Mouse (Mus musculus): ENCODE measurements around the gene Noc3l. TPM values are rescaled to one million over a fixed set of nuclear protein-coding genes. Genes with fewer than 3 reads are reported as not detected.

Gene Noc3l
- polyA plus RNA-seq, 1 experiment = 0.03 TPM

GRCm38 (mm10) chr19:38775548-38775947 is 43.5 kb downstream of the Noc3l start:
- no peaks in the 10 kb centered on the region for H3K36me3 ChIP-seq (ENCODE audit: control insufficient read depth)

GRCm38 (mm10) chr19:38766306-38766705 is 52.7 kb downstream of the Noc3l start:
- Histone ChIP-seq H3K36me3 (ENCODE audit: control insufficient read depth) (no peaks in the 10 kb centered on the region), H3K9me3 (ENCODE audit: control insufficient read depth, low read length) (no peaks in the 10 kb centered on the region), H3K27me3 (ENCODE audit: control insufficient read depth) (no peaks in the 10 kb centered on the region), H3K4me1 (ENCODE audit: control insufficient read depth) (no peaks in the 10 kb centered on the region), H3K4me3 (replicated peaks) (no peak overlapping the region)
- TF ChIP-seq GATA1 (IDR thresholded peaks at IDR 0.05; ENCODE audit: low read length) = no peak
- TF ChIP-seq TAL1 (IDR thresholded peaks at IDR 0.05; ENCODE audit: low read length) = no peak

More at GRCm38 (mm10) chr19:38775548-38775947, 43.5 kb downstream of the Noc3l start:
- Histone ChIP-seq H3K4me3 (replicated peaks) (no peak overlapping the region), H3K4me1 (ENCODE audit: control insufficient read depth) (no peaks in the 10 kb centered on the region), H3K27me3 (ENCODE audit: control insufficient read depth) (no peaks in the 10 kb centered on the region), H3K9me3 (ENCODE audit: control insufficient read depth, low read length) (no peaks in the 10 kb centered on the region)
- no peak for TF ChIP-seq TAL1 (IDR thresholded peaks at IDR 0.05; ENCODE audit: low read length)
- no peak for TF ChIP-seq GATA1 (IDR thresholded peaks at IDR 0.05; ENCODE audit: low read length)

GRCm38 (mm10) chr19:38760441-38760840 is 58.6 kb downstream of the Noc3l start:
- no peaks in the 10 kb centered on the region for H3K9me3 ChIP-seq (ENCODE audit: control insufficient read depth, low read length)
- H3K27me3 ChIP-seq (ENCODE audit: control insufficient read depth) = no peaks in the 10 kb centered on the region
- H3K4me1 ChIP-seq (ENCODE audit: control insufficient read depth) = no peaks in the 10 kb centered on the region
- TF ChIP-seq TAL1 (IDR thresholded peaks at IDR 0.05; ENCODE audit: low read length) (no peak), GATA1 (IDR thresholded peaks at IDR 0.05; ENCODE audit: low read length) (no peak)
- H3K36me3 ChIP-seq (ENCODE audit: control insufficient read depth) = no peaks in the 10 kb centered on the region
- no peak overlapping the region for H3K4me3 ChIP-seq (replicated peaks)

- no peaks in the 10 kb centered on the region for H3K4me1 ChIP-seq (ENCODE audit: control insufficient read depth)
- no peak for TF ChIP-seq GATA1 (IDR thresholded peaks at IDR 0.05; ENCODE audit: low read length)
- TF ChIP-seq TAL1 (IDR thresholded peaks at IDR 0.05; ENCODE audit: low read length) = no peak
- no peaks in the 10 kb centered on the region for H3K27me3 ChIP-seq (ENCODE audit: control insufficient read depth)
- H3K4me3 ChIP-seq (replicated peaks) = no peak overlapping the region
- no peaks in the 10 kb centered on the region for H3K36me3 ChIP-seq (ENCODE audit: control insufficient read depth)
- no peaks in the 10 kb centered on the region for H3K9me3 ChIP-seq (ENCODE audit: control insufficient read depth, low read length)
These were observed 60.2 kb downstream of the Noc3l start for GRCm38 (mm10) chr19:38758685-38759472.

- H3K4me1 ChIP-seq (ENCODE audit: control insufficient read depth) = no peaks in the 10 kb centered on the region
- TF ChIP-seq GATA1 (IDR thresholded peaks at IDR 0.05; ENCODE audit: low read length) (no peak), TAL1 (IDR thresholded peaks at IDR 0.05; ENCODE audit: low read length) (no peak)
These were observed 61.0 kb downstream of the Noc3l start for GRCm38 (mm10) chr19:38758056-38758455.

GRCm38 (mm10) chr19:38757161-38757560 is 61.9 kb downstream of the Noc3l start:
- TF ChIP-seq GATA1 (IDR thresholded peaks at IDR 0.05; ENCODE audit: low read length) (no peak), TAL1 (IDR thresholded peaks at IDR 0.05; ENCODE audit: low read length) (no peak)
- Histone ChIP-seq H3K9me3 (ENCODE audit: control insufficient read depth, low read length) (no peaks in the 10 kb centered on the region), H3K36me3 (ENCODE audit: control insufficient read depth) (no peaks in the 10 kb centered on the region), H3K4me3 (replicated peaks) (no peak overlapping the region), H3K4me1 (ENCODE audit: control insufficient read depth) (no peaks in the 10 kb centered on the region), H3K27me3 (ENCODE audit: control insufficient read depth) (no peaks in the 10 kb centered on the region)

More at GRCm38 (mm10) chr19:38758056-38758455, 61.0 kb downstream of the Noc3l start:
- Histone ChIP-seq H3K27me3 (ENCODE audit: control insufficient read depth) (no peaks in the 10 kb centered on the region), H3K36me3 (ENCODE audit: control insufficient read depth) (no peaks in the 10 kb centered on the region), H3K9me3 (ENCODE audit: control insufficient read depth, low read length) (no peaks in the 10 kb centered on the region), H3K4me3 (replicated peaks) (no peak overlapping the region)

- H3K4me1 ChIP-seq (ENCODE audit: control insufficient read depth) = no peaks in the 10 kb centered on the region
- TF ChIP-seq TAL1 (IDR thresholded peaks at IDR 0.05; ENCODE audit: low read length) (no peak), GATA1 (IDR thresholded peaks at IDR 0.05; ENCODE audit: low read length) (no peak)
These were observed 68.8 kb downstream of the Noc3l start for GRCm38 (mm10) chr19:38750192-38750591.

GRCm38 (mm10) chr19:38746492-38747014 is 72.5 kb downstream of the Noc3l start:
- H3K36me3 ChIP-seq (ENCODE audit: control insufficient read depth) = no peaks in the 10 kb centered on the region
- TF ChIP-seq GATA1 (IDR thresholded peaks at IDR 0.05; ENCODE audit: low read length) (no peak), TAL1 (IDR thresholded peaks at IDR 0.05; ENCODE audit: low read length) (no peak)
- H3K27me3 ChIP-seq (ENCODE audit: control insufficient read depth) = no peaks in the 10 kb centered on the region
- H3K9me3 ChIP-seq (ENCODE audit: control insufficient read depth, low read length) = no peaks in the 10 kb centered on the region
- H3K4me1 ChIP-seq (ENCODE audit: control insufficient read depth) = no peaks in the 10 kb centered on the region
- no peak overlapping the region for H3K4me3 ChIP-seq (replicated peaks)

More at GRCm38 (mm10) chr19:38750192-38750591, 68.8 kb downstream of the Noc3l start:
- Histone ChIP-seq H3K27me3 (ENCODE audit: control insufficient read depth) (no peaks in the 10 kb centered on the region), H3K36me3 (ENCODE audit: control insufficient read depth) (no peaks in the 10 kb centered on the region), H3K9me3 (ENCODE audit: control insufficient read depth, low read length) (no peaks in the 10 kb centered on the region), H3K4me3 (replicated peaks) (no peak overlapping the region)

- H3K27me3 ChIP-seq (ENCODE audit: control insufficient read depth) = no peaks in the 10 kb centered on the region
- H3K4me1 ChIP-seq (ENCODE audit: control insufficient read depth) = no peaks in the 10 kb centered on the region
- TF ChIP-seq TAL1 (IDR thresholded peaks at IDR 0.05; ENCODE audit: low read length) (no peak), GATA1 (IDR thresholded peaks at IDR 0.05; ENCODE audit: low read length) (no peak)
- no peaks in the 10 kb centered on the region for H3K36me3 ChIP-seq (ENCODE audit: control insufficient read depth)
- no peaks in the 10 kb centered on the region for H3K9me3 ChIP-seq (ENCODE audit: control insufficient read depth, low read length)
- H3K4me3 ChIP-seq (replicated peaks) = no peak overlapping the region
These were observed 73.1 kb downstream of the Noc3l start for GRCm38 (mm10) chr19:38745810-38746491.

Measured in erythroblast, embryonic 14.5 days (primary cell).